Mouse (Mus musculus) myocyte (in vitro differentiated cells): ENCODE results near the gene Denr.

Source experiments
- POLR2A ChIP-seq: IDR thresholded peaks from one replicate; pipeline ENCODE4 v1.6.1; 2011; ENCODE audit warnings: low read depth, mild to moderate bottlenecking, control low read depth, moderate library complexity; ENCODE audit not compliant: insufficient read length
- POLR2AphosphoS2 ChIP-seq: IDR thresholded peaks from one replicate; pipeline ENCODE4 v1.6.1; 2011; ENCODE audit warnings: low read depth, control low read depth; ENCODE audit not compliant: insufficient read length
- REST ChIP-seq: IDR thresholded peaks from one replicate; pipeline ENCODE4 v1.6.1; 2011; ENCODE audit warnings: mild to moderate bottlenecking, control low read depth, moderate library complexity; ENCODE audit not compliant: insufficient read depth, insufficient read length

- no peak for TF ChIP-seq POLR2A
- no peak for TF ChIP-seq POLR2AphosphoS2
- TF ChIP-seq REST, result no peak
Observed at GRCm38 (mm10) chr5:123880778-123881177, 26.2 kb upstream of the Denr start.
